Mouse (Mus musculus): Measurements from ENCODE around the gene Tlk1.

The Tlk1 gene

GRCm38 (mm10) chr2:70825371-70826051 lies at the start of gene Tlk1:
Tlk1 (minus strand) TSS chr2:70825728.
- DNase-seq (ENCODE audit: low spot score) = peak; percentile 38

GRCm38 (mm10) chr2:70875129-70875528 lies 49.6 kb upstream of the Tlk1 start:
- DNase-seq (ENCODE audit: low spot score) = no peak

GRCm38 (mm10) chr2:70873168-70873567 lies 47.6 kb upstream of the Tlk1 start:
- no peak for DNase-seq (ENCODE audit: low spot score)

- DNase-seq (ENCODE audit: low spot score) = no peak
Observed at GRCm38 (mm10) chr2:70871466-70872022, 46.0 kb upstream of the Tlk1 start.

- DNase-seq (ENCODE audit: low spot score) = no peak
Observed at GRCm38 (mm10) chr2:70870819-70871218, 45.3 kb upstream of the Tlk1 start.

GRCm38 (mm10) chr2:70869116-70869515 lies 43.6 kb upstream of the Tlk1 start:
- DNase-seq (ENCODE audit: low spot score) = no peak

GRCm38 (mm10) chr2:70867231-70867630 lies 41.7 kb upstream of the Tlk1 start:
- DNase-seq (ENCODE audit: low spot score) = no peak

GRCm38 (mm10) chr2:70862881-70863280 lies 37.4 kb upstream of the Tlk1 start:
- no peak for DNase-seq (ENCODE audit: low spot score)

GRCm38 (mm10) chr2:70859740-70860139 lies 34.2 kb upstream of the Tlk1 start:
- DNase-seq (ENCODE audit: low spot score) = no peak

- DNase-seq (ENCODE audit: low spot score) = no peak
Observed at GRCm38 (mm10) chr2:70856971-70857370, 31.4 kb upstream of the Tlk1 start.

GRCm38 (mm10) chr2:70854231-70854888 lies 28.8 kb upstream of the Tlk1 start:
- DNase-seq (ENCODE audit: low spot score) = no peak

- DNase-seq (ENCODE audit: low spot score) = no peak
Observed at GRCm38 (mm10) chr2:70853329-70853728, 27.8 kb upstream of the Tlk1 start.

- peak; percentile 39 for DNase-seq (ENCODE audit: low spot score)
Observed at GRCm38 (mm10) chr2:70852796-70853221, 27.3 kb upstream of the Tlk1 start.

GRCm38 (mm10) chr2:70852186-70852795 lies 26.8 kb upstream of the Tlk1 start:
- DNase-seq (ENCODE audit: low spot score) = no peak

- no peak for DNase-seq (ENCODE audit: low spot score)
Observed at GRCm38 (mm10) chr2:70845871-70846270, 20.3 kb upstream of the Tlk1 start.

- no peak for DNase-seq (ENCODE audit: low spot score)
Observed at GRCm38 (mm10) chr2:70844694-70845395, 19.3 kb upstream of the Tlk1 start.

- DNase-seq (ENCODE audit: low spot score) = no peak
Observed at GRCm38 (mm10) chr2:70842049-70842618, 16.6 kb upstream of the Tlk1 start.

- no peak for DNase-seq (ENCODE audit: low spot score)
Observed at GRCm38 (mm10) chr2:70838536-70839216, 13.1 kb upstream of the Tlk1 start.

- no peak for DNase-seq (ENCODE audit: low spot score)
Observed at GRCm38 (mm10) chr2:70836306-70836651, 10.8 kb upstream of the Tlk1 start.

- DNase-seq (ENCODE audit: low spot score) = no peak
Observed at GRCm38 (mm10) chr2:70835641-70836305, 10.2 kb upstream of the Tlk1 start.

GRCm38 (mm10) chr2:70835209-70835608 lies 9.7 kb upstream of the Tlk1 start:
- no peak for DNase-seq (ENCODE audit: low spot score)
